Mouse (Mus musculus): ENCODE measurements around the gene Rfx8. TPM values are rescaled to one million over a fixed set of nuclear protein-coding genes. Genes with fewer than 3 reads are reported as not detected.
A peak's percentile ranks its signal among the peaks of the same experiment; 100 is the strongest.

Rfx8 gene
- under 1 TPM in 1 of 2 experiments, not detected in 1; 0.31 TPM for total RNA-seq (2021)
- long read RNA-seq = 0 reads

- DNase-seq (ENCODE audit: low spot score in 2 of 2) = peak in 1 of 2 experiments; percentile 38
These were observed at the start of gene Rfx8 for GRCm38 (mm10) chr1:39720632-39721350. TSS of gene Rfx8 (minus strand) at chr1:39720997.

DNA sequence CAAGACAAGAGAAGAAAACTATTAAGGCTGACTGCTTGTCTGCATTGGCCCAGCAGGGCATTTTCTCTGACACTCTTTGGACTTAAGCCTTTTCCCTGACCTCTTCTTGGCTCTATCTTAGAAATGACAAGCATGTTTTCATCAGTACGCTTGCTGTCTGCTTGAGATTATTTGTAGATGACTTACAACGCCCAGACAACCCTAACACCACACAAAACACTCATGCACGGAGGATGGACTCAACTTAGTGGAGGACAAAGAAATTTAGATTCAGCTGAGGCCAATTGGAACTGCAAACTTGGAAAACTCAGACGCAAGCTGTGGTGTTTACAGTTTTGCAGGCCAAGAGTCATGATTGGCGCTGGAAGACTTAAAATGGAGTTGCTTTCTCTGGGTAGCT is 49.6 kb upstream of the Rfx8 start:
- no peak for DNase-seq (ENCODE audit: low spot score in 2 of 2)

DNA sequence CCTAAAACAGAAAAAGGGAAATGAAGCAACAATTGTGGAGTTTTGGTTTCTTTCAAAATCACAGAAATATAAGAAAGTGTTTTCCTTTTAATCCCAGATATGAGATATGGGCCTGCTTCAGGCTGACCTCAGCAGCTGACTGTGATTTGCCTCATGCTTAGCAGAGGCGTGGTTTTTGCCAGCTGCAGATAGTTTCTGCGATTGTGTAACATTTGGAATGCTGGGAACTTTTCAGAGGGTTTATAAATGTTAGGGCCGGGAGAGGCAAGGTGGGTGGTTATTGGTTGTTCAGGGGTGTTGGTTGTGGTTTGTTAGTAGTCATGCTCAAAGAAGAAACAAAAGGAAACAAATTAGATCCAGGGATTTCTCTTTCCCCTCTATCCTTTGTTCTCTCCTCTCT is 47.2 kb upstream of the Rfx8 start:
- DNase-seq (ENCODE audit: low spot score in 2 of 2) = no peak

- DNase-seq (ENCODE audit: low spot score in 2 of 2) = no peak
These were observed 45.2 kb upstream of the Rfx8 start for GRCm38 (mm10) chr1:39765854-39766493.

DNA sequence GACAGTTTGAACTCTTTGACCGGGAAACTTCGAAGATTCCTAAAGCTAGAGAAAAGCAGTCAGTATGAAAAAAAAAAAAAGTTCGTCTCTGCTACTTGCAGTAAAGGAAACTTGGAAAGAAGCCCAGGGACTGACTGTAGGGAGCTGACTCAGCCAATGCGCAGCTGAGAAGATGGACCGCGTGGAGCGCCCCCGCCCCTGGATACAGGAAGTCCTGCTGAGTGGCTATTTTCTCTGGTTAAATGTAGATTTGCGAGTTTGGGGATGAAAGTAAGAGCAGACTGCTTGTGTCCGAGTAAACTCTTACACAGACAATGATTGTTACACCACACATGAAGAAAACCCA is 41.2 kb upstream of the Rfx8 start:
- DNase-seq (ENCODE audit: low spot score in 2 of 2) = peak; percentile 44 to 64

DNA sequence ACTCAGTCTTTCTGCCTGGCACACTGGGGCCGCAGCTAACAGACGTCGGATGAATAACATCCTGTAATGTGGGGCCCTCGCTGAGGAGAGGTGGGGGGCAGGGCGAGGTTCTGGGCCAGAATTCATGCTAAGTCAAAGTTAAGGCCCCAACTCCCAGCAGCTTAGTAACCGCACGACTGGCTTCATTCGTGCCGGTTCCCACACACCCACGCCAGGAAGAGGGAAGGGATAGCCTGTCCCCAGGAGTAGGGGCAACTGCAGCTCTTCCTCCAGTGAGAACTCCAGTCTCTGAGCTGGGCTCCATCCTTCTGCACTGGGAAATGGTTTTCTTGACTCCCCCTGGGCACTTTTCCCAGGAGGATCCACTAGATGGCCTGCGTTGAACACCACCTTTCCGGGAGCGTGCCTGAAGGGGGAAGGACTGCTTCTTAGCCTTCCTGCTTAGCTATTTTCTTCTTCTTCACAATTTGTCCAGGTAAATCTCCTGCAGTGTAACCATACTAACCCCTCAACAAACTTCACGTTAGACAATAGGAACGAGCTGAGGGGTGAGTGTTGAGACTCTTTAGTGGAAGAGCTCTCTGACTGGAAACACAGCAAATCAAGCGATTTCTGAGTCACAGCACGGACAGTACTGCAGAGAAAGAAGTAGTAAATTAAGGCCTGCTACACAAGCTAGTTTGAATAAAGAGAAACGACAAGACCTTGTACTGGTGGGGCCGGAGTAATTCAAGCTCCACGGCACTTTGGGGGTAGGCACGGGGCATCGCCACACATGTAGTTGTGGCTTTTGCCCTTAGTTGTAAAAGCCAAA is 40.6 kb upstream of the Rfx8 start:
- peak; percentile 64 to 73 for DNase-seq (ENCODE audit: low spot score in 2 of 2)

DNA sequence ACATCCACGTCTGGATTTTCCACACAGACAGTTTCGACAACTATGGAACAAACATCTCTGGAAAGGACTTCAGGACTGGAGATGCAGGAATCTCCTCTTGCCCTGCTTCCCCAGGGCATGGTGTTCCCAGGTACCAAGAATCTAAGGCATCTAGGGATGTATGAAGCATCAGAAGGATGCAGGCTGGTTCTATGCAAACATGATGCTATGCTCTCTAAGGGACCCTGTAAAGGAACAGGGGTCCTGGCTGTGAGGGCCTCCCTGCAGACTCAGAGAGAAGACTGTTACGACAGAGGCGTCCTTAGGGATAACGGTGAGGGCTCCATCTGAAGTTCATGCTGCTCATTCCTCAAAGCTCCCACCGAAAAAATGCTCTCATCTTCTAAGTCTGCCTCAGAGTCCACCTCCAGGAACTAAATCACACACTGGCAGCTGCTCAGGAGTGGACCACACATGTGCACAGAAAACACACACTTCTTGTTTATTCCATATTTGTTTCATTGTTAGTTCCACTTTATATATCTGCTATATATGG is 39.5 kb upstream of the Rfx8 start:
- no peak for DNase-seq (ENCODE audit: low spot score in 2 of 2)

GRCm38 (mm10) chr1:39759231-39760175 is 38.7 kb upstream of the Rfx8 start:
- no peak for DNase-seq (ENCODE audit: low spot score in 2 of 2)

- no peak for DNase-seq (ENCODE audit: low spot score in 2 of 2)
These were observed 37.4 kb upstream of the Rfx8 start for GRCm38 (mm10) chr1:39758244-39758643.

GRCm38 (mm10) chr1:39756952-39757351 is 36.2 kb upstream of the Rfx8 start:
- no peak for DNase-seq (ENCODE audit: low spot score in 2 of 2)

- no peak for DNase-seq (ENCODE audit: low spot score in 2 of 2)
These were observed 33.6 kb upstream of the Rfx8 start for GRCm38 (mm10) chr1:39754224-39754957.

- no peak for DNase-seq (ENCODE audit: low spot score in 2 of 2)
These were observed 30.7 kb upstream of the Rfx8 start for GRCm38 (mm10) chr1:39751537-39751936.

- DNase-seq (ENCODE audit: low spot score in 2 of 2) = no peak
These were observed 28.9 kb upstream of the Rfx8 start for GRCm38 (mm10) chr1:39749664-39750063.

DNA sequence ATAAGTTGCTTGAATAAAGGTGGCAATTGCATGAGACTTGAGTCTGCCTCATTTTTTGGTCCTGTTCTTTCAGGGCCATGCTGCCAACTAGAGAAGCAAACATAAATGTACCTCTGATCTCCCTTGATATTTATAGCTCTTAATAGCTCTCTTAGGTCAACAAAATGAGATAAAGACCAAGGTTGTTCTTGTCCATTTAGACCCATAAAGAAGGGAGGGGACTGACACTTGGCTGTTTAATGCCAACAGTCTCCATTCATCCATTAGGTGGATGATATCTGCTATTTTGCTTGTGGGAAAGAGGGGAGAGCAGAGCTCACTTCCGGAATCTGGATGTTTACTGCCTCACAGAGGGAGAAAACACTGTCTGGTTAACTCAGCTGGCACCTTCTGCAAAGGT is 28.4 kb upstream of the Rfx8 start:
- no peak for DNase-seq (ENCODE audit: low spot score in 2 of 2)

DNA sequence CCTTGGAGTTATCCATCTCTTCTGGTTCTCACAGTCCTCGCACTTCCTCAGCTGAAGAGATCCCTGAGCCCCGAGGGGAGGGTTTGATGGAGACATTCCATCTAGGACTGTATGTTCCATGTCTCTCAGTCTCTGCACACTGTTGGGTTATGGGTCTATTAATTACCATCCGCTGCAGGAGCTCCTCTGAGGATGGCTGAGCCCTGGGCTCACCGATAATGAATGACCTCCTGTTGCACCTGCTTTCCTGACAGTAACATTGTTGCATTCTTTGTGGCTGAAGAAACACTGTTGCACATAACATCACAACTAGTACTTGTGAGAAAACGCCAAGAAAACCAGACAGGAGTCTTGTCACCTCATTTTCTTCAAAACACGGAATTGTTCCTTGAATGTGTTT is 27.9 kb upstream of the Rfx8 start:
- DNase-seq (ENCODE audit: low spot score in 2 of 2) = no peak

GRCm38 (mm10) chr1:39746464-39746863 is 25.7 kb upstream of the Rfx8 start:
- no peak for DNase-seq (ENCODE audit: low spot score in 2 of 2)

- DNase-seq (ENCODE audit: low spot score in 2 of 2) = peak in 1 of 2 experiments; percentile 35
These were observed 20.2 kb upstream of the Rfx8 start for GRCm38 (mm10) chr1:39740948-39741347.

DNA sequence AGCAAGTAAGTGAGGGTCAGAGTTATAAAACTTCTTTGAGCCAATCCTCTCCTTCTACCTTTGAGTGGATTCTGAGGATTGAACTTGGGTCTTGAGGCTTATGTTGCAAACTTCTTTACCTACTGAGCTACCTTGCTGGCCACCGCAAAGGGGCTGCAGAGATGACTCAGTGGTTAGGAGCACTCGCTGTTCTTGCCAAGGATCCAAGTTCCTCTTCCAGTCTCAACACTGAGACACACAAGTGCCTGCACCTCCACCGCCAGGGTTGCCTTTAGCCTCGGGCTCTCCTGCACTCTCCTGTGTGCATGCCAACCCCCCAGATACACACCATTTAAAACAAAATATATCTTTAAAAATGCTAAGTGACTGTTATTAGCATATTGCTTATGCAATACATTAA is 19.2 kb upstream of the Rfx8 start:
- DNase-seq (ENCODE audit: low spot score in 2 of 2) = no peak

DNA sequence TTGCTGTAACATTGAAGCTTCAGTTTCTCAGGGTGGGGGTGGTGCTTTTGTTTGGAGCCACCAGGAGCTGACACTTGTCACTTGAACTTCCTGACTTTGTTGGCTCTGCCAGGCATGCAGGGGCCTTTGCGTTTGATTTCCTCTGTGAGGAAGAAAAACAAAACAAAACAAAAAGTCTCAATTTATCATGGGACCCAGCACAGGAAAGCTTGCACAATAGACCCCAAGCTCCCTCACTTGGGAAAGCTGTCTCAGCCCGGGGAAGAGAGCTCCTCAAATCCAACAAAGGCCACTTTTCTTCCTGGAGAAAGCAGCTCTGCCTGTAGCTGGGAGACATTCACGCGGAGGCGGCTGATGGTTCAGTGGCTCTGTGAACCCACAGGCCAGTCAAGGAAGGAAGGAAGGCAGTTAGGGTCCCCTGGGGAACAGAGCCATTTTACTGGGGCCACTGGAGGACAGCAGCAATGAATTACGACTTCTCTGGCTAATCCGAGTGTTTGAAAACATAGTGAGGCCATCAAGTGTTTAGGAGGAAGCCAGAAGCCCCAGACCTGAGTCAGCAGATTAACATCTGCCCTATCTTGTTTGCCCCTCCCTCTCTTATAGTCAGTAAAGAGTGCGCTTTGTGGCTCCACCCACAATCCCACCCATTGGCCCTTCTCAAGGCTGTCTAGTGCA is 15.3 kb upstream of the Rfx8 start:
- no peak for DNase-seq (ENCODE audit: low spot score in 2 of 2)

Measured in layer of hippocampus, postnatal 10 days (tissue).